In the genomic region with DNA sequence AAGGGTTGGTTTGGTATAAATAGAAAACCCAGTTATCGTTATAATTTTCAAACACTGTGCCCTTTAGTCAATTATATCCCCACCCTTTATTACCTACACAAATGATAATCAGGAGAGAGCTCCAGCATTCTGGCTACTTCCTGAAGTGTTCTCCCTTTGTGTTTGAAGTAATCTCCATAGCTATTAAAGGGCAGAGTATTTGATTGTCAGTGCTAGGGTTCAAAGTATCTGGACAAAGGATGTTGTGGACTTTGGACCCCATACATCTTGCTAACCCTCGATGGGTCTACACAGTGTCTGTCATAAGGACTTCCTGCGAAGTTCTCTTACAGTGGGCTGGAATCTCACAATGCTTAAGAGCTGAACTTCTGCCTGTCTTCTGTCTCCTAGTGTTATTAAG, we compare ENCODE assay signal across 24 mouse cellular contexts.
DNase-seq lines count a peak whose midpoint lies in the region; ATAC-seq lines count a peak whose summit lies in the region.
"Had no signal": no experiment of that assay in that cellular context is flagged by ENCODE, and none has a peak within 500 bp of the region (broad histone marks: within the 10 kb centered on the region; RNA-seq: fewer than 3 reads in every experiment).

No protein-coding gene starts in this region.

- peak overlapping the region; percentile 76; the same call in 1 of the 2 replicates for H3K27ac ChIP-seq in hindbrain, embryonic 14.5 days
- H3K27ac ChIP-seq in hindbrain, embryonic 10.5 days, result no peak overlapping the region
- no peak overlapping the region for H3K27ac ChIP-seq in intestine, embryonic 15.5 days
- H3K27ac ChIP-seq: embryonic facial prominence, embryonic 13.5 days; kidney, postnatal 0 days; limb, embryonic 12.5 days; macrophage had no signal

- intact Hi-C loops in heart, postnatal 36 days (cut with DNase I), result no loop called here
- intact Hi-C loops in gastrocnemius, postnatal 14 days (cut with DNase I; ENCODE audit: low total_unique reads), result no loop called here

- no peak overlapping the region for H3K9ac ChIP-seq in hindbrain, embryonic 14.5 days
- H3K9ac ChIP-seq in intestine, embryonic 15.5 days, result no peak overlapping the region
- H3K9ac ChIP-seq: embryonic facial prominence, embryonic 13.5 days; hindbrain, embryonic 15.5 days; limb, embryonic 12.5 days; liver, postnatal 0 days had no signal

- 81% methylated on average over 3 of the region's 3 CpGs for WGBS in hindbrain, embryonic 14.5 days
- 84% methylated on average over 3 of the region's 3 CpGs for WGBS in hindbrain, embryonic 10.5 days
- 65% methylated on average over 3 of the region's 3 CpGs for WGBS in intestine, embryonic 15.5 days

- peaks cover 4% of the 10 kb centered on the region; the same call in 1 of the 2 replicates for H3K4me1 ChIP-seq in hindbrain, embryonic 14.5 days (replicated peaks; ENCODE audit: control insufficient read depth, insufficient read depth, low read length)
- no peaks in the 10 kb centered on the region for H3K4me1 ChIP-seq in hindbrain, embryonic 10.5 days (replicated peaks)
- no peaks in the 10 kb centered on the region for H3K4me1 ChIP-seq in intestine, embryonic 15.5 days (replicated peaks)
- H3K4me1 ChIP-seq: limb, embryonic 12.5 days had no signal

- no peak for DNase-seq in hindbrain, embryonic 14.5 days (ENCODE audit: low spot score)
- no peak for DNase-seq in hindbrain, embryonic 10.5 days (ENCODE audit: low spot score)
- DNase-seq in ES-CJ7 (ENCODE audit: low read depth, low spot score) (peak; percentile 10), ZHBTc4 (ENCODE audit: low read depth, low spot score) (peak; percentile 35)
- no peak for DNase-seq in heart, postnatal 36 days
- no peak for DNase-seq in gastrocnemius, postnatal 14 days
- DNase-seq in layer of hippocampus, postnatal 10 days (ENCODE audit: low spot score in 2 of 2), result no peak
- DNase-seq: adrenal gland, postnatal 10 days; B cell, adult 2 months; cerebellum, adult 18-20 months; cerebellum, postnatal 36 days; embryo, embryonic 11 days; kidney, adult 2 months; liver, postnatal 0 days had no signal

- no peak for ATAC-seq in hindbrain, embryonic 14.5 days (ENCODE audit: low FRiP score)
- ATAC-seq in intestine, embryonic 15.5 days, result peak; percentile 94
- ATAC-seq: liver, postnatal 0 days; lung, postnatal 0 days had no signal

- no peak overlapping the region for H3K4me2 ChIP-seq in hindbrain, embryonic 14.5 days (replicated peaks)
- H3K4me2 ChIP-seq in intestine, embryonic 15.5 days (replicated peaks), result no peak overlapping the region
- H3K4me2 ChIP-seq: embryonic facial prominence, embryonic 13.5 days; heart, embryonic 11.5 days; hindbrain, embryonic 15.5 days; limb, embryonic 12.5 days; liver, embryonic 11.5 days had no signal

- H3K27me3 ChIP-seq in hindbrain, embryonic 14.5 days (ENCODE audit: control insufficient read depth, insufficient read depth, low read length), result no peaks in the 10 kb centered on the region
- no peaks in the 10 kb centered on the region for H3K27me3 ChIP-seq in hindbrain, embryonic 10.5 days (ENCODE audit: insufficient read depth, poor library complexity, severe bottlenecking)
- H3K27me3 ChIP-seq in intestine, embryonic 15.5 days (replicated peaks), result no peaks in the 10 kb centered on the region
- H3K27me3 ChIP-seq: CH12.LX; embryonic facial prominence, embryonic 13.5 days; hindbrain, embryonic 15.5 days; limb, embryonic 12.5 days had no signal

- H3K36me3 ChIP-seq in hindbrain, embryonic 14.5 days (replicated peaks; ENCODE audit: control insufficient read depth, insufficient read depth), result no peaks in the 10 kb centered on the region
- no peaks in the 10 kb centered on the region for H3K36me3 ChIP-seq in hindbrain, embryonic 10.5 days
- no peaks in the 10 kb centered on the region for H3K36me3 ChIP-seq in intestine, embryonic 15.5 days
- H3K36me3 ChIP-seq: embryonic facial prominence, embryonic 13.5 days; hindbrain, embryonic 15.5 days; limb, embryonic 12.5 days had no signal

- H3K4me3 ChIP-seq in hindbrain, embryonic 14.5 days (replicated peaks; ENCODE audit: low read length), result no peak overlapping the region
- H3K4me3 ChIP-seq in hindbrain, embryonic 10.5 days, result no peak overlapping the region
- H3K4me3 ChIP-seq in intestine, embryonic 15.5 days (replicated peaks), result no peak overlapping the region
- H3K4me3 ChIP-seq: embryonic facial prominence, embryonic 13.5 days; hindbrain, embryonic 15.5 days; limb, embryonic 12.5 days had no signal

- no peaks in the 10 kb centered on the region for H3K9me3 ChIP-seq in hindbrain, embryonic 14.5 days (ENCODE audit: control insufficient read depth, low read length)
- H3K9me3 ChIP-seq in hindbrain, embryonic 10.5 days, result no peaks in the 10 kb centered on the region
- no peaks in the 10 kb centered on the region for H3K9me3 ChIP-seq in intestine, embryonic 15.5 days
- H3K9me3 ChIP-seq: embryonic facial prominence, embryonic 13.5 days; hindbrain, embryonic 15.5 days; limb, embryonic 12.5 days had no signal

Comparison
In these comparisons a context has a peak if more than half of its experiments do, and no peak if none do; other contexts are left out.
1. DNase-seq: peak in ES-CJ7 (single experiment) and ZHBTc4 (single experiment); none in hindbrain, embryonic 14.5 days (single experiment), hindbrain, embryonic 10.5 days (single experiment), heart, postnatal 36 days (0 of 2), gastrocnemius, postnatal 14 days (single experiment) and layer of hippocampus, postnatal 10 days (0 of 2).